Mouse (Mus musculus) heart, postnatal 25 days (tissue): ENCODE data around the gene Fhl1. TPM values are rescaled to one million over a fixed set of nuclear protein-coding genes. Genes with fewer than 3 reads are reported as not detected.

Experiments
- total RNA-seq, 2 experiments: library from RNA; stranded (reverse); gene quantifications; 2 replicates each; pipeline ENCODE4 v1.2.3; 2021

Gene Fhl1
- total RNA-seq, 2 experiments from 2014 or later = 114 to 123 TPM

Other genes with a start within 250 kb of the Fhl1 start
- not detected for gene Gm10477, start 207.0 kb upstream of the Fhl1 start, total RNA-seq
- not detected for gene Gm648, start 182.2 kb upstream of the Fhl1 start, total RNA-seq
- gene Mmgt1, start 133.7 kb upstream of the Fhl1 start, total RNA-seq = 10 to 100 TPM; 29.9 to 33.3 TPM
- gene Slc9a6, start 122.0 kb upstream of the Fhl1 start, total RNA-seq = 10 to 100 TPM; 20.7 to 23.0 TPM
- under 1 TPM; 0.50 to 0.73 TPM for gene Map7d3, start 90.5 kb downstream of the Fhl1 start, total RNA-seq
- gene Adgrg4, start 138.4 kb downstream of the Fhl1 start, total RNA-seq = not detected